Mouse (Mus musculus) erythroblast, adult 5-6 weeks (primary cell): ENCODE results near the gene Luzp2. TPM values are rescaled to one million over a fixed set of nuclear protein-coding genes. Genes with fewer than 3 reads are reported as not detected.
"Not testable (repeated sequence)": the region's sequence is repeated elsewhere in the genome, so short reads cannot be mapped to it uniquely, and the experiment has no call there.

Source experiments
- ATAC-seq: replicated peaks from 2 replicates; pipeline ENCODE4 v1.8.0; 2016; ENCODE audit warnings: moderate number of reproducible peaks, mild to moderate bottlenecking, moderate TSS enrichment, inconsistent platforms; ENCODE audit not compliant: poor library complexity, low FRiP score, severe bottlenecking
- total RNA-seq, 2 experiments: library from RNA; stranded (forward) in 1 of 2; stranded (reverse) in 1 of 2; fragments of 150-400 nt in 1 of 2; fragments of 200-764, 138-1000 nt in 1 of 2; gene quantifications; 2 replicates each; pipeline versions ENCODE4 v1.2.3 to v1.2.4; 2015 to 2017; ENCODE audit warnings: low replicate concordance in 2 of 2

Luzp2 gene
- total RNA-seq, 2 experiments from 2014 or later: not detected

DNA sequence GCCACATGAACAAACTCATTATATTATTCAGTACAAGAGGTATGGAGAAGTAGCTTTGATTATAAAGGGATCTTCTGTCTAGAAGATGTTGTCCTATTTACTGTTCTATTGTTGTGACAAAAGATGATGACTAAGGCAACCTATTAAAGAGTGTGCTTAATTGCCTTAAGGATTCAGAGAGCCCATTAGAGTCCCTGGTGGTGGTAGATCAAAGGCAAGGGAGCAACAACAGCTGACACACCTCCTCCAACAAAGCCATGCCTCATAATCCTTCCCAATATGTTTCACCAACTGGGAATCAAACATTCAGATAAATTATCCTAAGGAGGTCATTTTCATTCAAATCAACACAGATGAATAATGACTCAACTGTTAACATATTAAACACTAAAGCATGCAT lies 142.1 kb downstream of the Luzp2 start:
- no peak for ATAC-seq

DNA sequence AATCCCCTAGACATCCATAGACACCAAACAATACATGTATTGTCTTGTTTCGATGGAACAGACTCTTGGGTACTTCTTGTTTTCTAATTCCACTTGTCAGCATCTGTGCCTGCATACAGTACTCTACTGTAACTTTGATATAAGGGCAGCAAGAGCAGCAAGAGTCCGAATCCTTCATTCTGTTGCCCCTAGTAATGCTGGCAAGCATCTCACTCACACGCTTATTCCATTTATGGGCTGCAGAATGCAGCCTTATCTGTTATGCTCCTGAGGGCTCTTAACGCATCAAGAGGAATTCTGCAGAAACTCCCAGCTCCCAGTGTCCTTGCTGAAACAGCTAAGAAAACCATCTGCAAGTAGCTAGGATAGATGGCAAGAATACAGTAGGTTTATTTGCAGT lies 145.3 kb downstream of the Luzp2 start:
- ATAC-seq: no peak

DNA sequence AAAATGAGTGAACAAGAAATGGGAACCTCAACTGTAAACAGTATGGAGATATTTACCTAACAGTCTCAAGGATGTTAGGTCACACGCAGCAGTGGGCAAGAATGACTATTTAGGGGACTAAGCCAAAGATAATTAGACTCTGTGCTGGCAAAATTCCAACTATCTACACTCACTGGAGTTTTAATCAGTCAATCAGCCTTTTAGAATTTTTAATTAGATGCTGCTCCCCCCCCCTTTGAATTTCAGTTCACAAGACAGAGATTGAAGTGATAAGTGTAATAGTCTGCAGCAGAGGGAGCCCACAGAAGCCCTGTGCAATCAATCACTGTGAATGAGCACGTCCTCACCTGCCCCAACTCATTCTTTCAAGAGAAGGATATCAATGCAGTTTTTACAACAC lies 165.1 kb downstream of the Luzp2 start:
- no peak for ATAC-seq

DNA sequence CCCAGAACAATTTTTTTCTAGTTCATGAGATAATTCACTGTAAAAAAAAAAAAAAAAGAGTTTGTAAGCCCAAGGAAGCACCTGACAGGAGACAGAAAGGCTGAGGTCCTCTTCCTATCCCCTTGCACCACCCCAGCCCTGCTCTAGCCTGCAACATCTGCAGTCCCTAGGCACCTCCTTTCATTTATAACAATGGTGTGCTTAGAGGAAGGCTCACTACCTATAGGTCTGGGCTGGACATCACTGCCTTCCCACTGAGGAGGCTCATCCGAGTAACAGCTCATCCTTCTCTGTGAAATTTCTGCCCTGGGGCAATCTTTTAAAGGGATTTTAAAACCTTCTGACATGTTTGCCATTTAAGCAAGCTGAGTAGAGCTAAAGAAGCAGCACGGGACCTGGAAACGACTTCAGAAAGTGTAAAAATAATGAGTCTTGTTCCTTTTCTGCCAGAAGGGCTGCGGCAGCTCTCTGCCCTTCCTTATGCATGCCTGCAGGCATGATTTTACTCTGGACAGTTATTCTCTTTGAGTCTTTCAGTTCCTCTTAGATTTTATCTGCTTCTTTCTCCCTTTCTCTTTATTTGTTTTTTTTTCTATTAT lies 174.0 kb downstream of the Luzp2 start:
- no peak for ATAC-seq

DNA sequence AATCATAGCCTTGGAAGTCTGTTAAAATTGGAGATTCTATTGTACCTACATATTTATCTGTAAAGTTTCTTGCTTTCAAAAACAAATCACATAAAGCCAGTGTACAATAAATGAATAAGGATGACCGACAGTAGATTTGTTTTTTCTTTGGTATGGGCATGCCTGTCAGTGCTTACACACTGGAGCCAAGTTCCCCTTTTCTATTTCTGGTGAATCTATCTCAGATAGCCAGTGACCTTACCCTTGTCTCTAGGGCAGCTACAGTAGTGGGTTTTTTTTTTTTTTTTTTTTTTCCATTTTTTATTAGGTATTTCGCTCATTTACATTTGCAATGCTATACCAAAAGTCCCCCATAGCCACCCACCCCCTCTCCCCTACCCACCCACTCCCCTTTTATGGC lies 298.6 kb downstream of the Luzp2 start:
- not testable (repeated sequence) for ATAC-seq

GRCm38 (mm10) chr7:55188927-55189326 lies 353.6 kb downstream of the Luzp2 start:
- ATAC-seq: no peak

DNA sequence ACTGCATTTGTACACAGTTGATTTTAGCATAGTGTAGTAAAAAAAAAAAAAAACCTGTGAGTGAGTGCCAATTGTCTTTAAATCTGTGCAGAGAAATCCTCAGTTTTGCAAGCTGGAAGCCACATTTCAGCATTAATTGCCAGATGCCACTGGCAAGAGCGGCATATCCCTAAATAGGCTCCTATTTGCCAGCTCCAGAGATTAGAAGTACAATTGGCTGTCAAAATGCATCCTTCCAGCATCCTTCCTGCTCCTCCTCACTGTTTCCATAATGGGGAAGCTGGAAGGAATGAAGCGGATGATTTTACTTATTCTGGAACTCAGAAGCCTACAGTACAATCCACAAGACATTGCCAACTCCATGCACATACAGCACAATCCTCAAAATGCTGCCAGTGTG lies 354.2 kb downstream of the Luzp2 start:
- ATAC-seq: no peak

DNA sequence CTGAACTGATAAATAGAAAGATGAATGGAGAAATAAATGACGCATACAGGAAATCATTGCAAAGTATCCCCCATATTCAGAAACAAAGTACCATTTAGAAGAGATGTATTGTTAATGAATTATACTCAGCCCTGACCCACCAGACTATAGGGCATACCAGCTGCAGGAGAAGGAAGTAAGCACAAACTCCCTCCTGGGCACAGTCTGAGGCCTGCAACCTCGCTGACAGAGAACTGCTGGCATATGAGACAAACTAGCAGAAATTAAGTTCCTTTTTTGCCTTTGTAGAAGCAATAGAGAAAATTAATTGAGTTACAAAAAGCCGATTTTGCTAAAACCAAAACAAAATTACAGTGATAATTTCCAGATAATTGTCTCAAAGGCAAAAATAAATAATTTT lies 355.4 kb downstream of the Luzp2 start:
- no peak for ATAC-seq

DNA sequence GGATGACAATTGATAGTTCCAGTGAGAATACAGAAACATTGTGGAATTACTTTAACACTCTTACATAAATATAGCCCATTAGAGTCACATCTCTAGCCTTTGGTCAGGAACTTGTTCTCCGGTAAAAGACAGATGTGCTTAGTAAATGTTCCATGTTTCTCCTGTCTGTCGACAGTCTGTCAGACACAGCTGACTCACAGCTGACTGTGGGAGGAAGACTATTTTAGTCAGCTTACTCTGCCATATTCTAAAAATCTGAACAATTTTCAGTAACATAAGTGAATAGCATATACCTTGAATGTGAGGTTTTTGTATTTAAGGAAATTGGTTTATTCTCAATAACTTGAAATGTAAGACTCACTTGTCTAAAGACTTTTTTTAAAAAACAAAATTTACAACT lies 363.5 kb downstream of the Luzp2 start:
- ATAC-seq: no peak

DNA sequence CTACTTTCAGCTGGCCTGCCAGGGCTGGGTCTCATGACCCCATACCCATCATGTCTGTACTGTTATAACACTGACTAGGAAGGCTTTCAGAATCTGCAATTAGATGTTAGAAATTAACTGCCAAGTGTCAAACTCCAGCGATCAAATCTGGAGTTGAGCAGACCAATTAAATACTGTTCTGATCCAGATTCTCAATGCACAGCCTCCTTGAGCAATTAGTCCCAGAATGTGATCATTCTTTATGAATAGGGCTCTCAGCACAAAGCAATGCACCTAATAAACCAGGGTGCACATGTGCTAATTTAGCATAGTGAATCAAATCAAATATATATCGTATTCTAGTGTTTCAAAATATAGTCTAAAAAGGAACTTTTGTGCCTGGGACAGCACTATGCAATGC lies 387.7 kb downstream of the Luzp2 start:
- no peak for ATAC-seq

DNA sequence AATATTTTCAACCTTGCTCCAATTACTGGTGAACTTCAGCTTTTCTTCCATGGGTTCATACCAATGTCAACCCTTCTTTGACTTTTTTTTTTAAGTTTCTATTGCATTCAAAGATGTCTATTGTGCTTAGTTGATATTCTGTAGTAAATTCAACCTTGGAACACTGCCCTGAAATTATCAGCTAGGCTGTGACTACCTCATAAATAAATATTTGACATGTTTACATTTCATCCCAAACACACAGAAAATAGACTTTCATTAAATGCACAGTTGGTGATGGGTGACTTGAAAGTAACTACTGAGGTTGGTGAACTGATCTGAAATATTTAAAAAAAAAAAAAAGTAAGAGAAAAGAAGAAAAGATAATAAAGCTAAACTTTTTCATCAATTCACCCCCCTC lies 394.1 kb downstream of the Luzp2 start:
- no peak for ATAC-seq
